Mouse (Mus musculus) neural tube, embryonic 11.5 days (tissue): ENCODE measurements around the gene Ppp1r18. TPM values are rescaled to one million over a fixed set of nuclear protein-coding genes. Genes with fewer than 3 reads are reported as not detected.

Experiments
- ATAC-seq: fragments of 200-750 bp; cut with Nextera tagmentation; 2 replicates; pipeline ENCODE4 v1.8.0; 2017; ENCODE audit warnings: moderate number of reproducible peaks, mild to moderate bottlenecking, moderate TSS enrichment, moderate library complexity; ENCODE audit not compliant: insufficient read depth, low FRiP score, low TSS enrichment
- DNase-seq: peaks from one replicate; pipeline ENCODE4 v3.0.0-alpha.2; 2015; ENCODE audit warnings: low spot score
- H3K27ac ChIP-seq: fragments of 300-500 bp; sonication (generic); 2 replicates; pipeline ENCODE4 v1.5.1; 2014; ENCODE audit warnings: low read depth, mild to moderate bottlenecking, low read length
- H3K27me3 ChIP-seq: fragments of 300-500 bp; sonication (generic); 2 replicates; pipeline ENCODE4 v1.6.1; 2014; ENCODE audit warnings: mild to moderate bottlenecking, low read length, mixed read lengths; ENCODE audit not compliant: control insufficient read depth, insufficient read depth
- H3K36me3 ChIP-seq: fragments of 300-500 bp; sonication (generic); 2 replicates; pipeline ENCODE4 v1.6.1; 2014; ENCODE audit warnings: mild to moderate bottlenecking, low read length, moderate library complexity, mixed read lengths; ENCODE audit not compliant: control insufficient read depth, insufficient read depth
- H3K4me1 ChIP-seq: fragments of 300-500 bp; sonication (generic); 2 replicates; pipeline ENCODE4 v1.6.1; 2014; ENCODE audit warnings: low read length, mixed read lengths; ENCODE audit not compliant: control insufficient read depth, insufficient read depth
- H3K4me2 ChIP-seq: fragments of 300-500 bp; sonication (generic); 2 replicates; pipeline ENCODE4 v1.6.1; 2014; ENCODE audit warnings: low read depth, mild to moderate bottlenecking, moderate library complexity
- H3K4me3 ChIP-seq: fragments of 300-500 bp; sonication (generic); 2 replicates; pipeline ENCODE4 v1.5.1; 2014; ENCODE audit warnings: low read depth, low read length
- H3K9ac ChIP-seq: fragments of 300-500 bp; sonication (generic); 2 replicates; pipeline ENCODE4 v1.6.1; 2014; ENCODE audit warnings: mild to moderate bottlenecking, low read length
- H3K9me3 ChIP-seq: fragments of 300-500 bp; sonication (generic); 2 replicates; pipeline ENCODE4 v1.6.1; 2016; ENCODE audit warnings: low read length; ENCODE audit not compliant: control insufficient read depth
- WGBS: fragments of 180-500 bp; shearing (Covaris S2); extraction: QIAGEN DNeasy Blood & Tissue Kit; methylation state at CpG from one replicate; pipeline ENCODE4 v1.1.7; 2014; 5-methylcytosine and 5-hydroxymethylcytosine counted together
- polyA plus RNA-seq: library from polyadenylated mRNA; unstranded; fragments of >200 nt; fragmentation: Nextera tagmentation; extraction: Ambion mirVana; gene quantifications from 2 replicates; pipeline ENCODE4 v1.2.1, GENCODE M21; 2014

Gene Ppp1r18
- polyA plus RNA-seq, 1 experiment from 2014 or later = 39.3 TPM

DNA sequence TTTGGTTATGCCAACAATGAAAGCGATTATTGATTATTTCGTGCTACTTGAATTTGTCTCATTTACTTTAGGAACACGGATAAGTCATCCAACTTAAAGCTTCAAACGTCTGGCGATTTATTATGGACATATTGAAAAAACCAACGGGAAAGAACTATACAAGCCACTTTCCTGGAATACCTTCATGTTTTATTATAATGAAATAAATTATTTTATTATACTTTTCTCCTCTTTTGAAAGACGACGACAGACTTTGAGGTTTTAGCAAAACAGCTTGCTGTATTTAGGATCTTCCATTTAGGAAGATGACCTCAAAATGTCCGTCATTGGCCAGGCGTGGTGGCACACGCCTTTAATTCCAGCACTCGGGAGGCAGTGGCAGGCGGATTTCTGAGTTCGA is 24.8 kb upstream of the Ppp1r18 start:
- Histone ChIP-seq H3K4me3 (peak overlapping the region; percentile 63), H3K9ac (no peak overlapping the region), H3K36me3 (peaks cover 11% of the 10 kb centered on the region), H3K27me3 (no peaks in the 10 kb centered on the region), H3K27ac (no peak overlapping the region), H3K9me3 (no peaks in the 10 kb centered on the region), H3K4me2 (peak overlapping the region; percentile 34), H3K4me1 (peaks cover 9% of the 10 kb centered on the region)
- ATAC-seq = no peak
- WGBS = 59% methylated on average over 14 of the region's 14 CpGs
- DNase-seq = no peak

GRCm38 (mm10) chr17:35841076-35841950 is 24.1 kb upstream of the Ppp1r18 start, which contains the start of gene Mdc1:
Mdc1 (plus strand) TSS chr17:35841515.
- Histone ChIP-seq H3K36me3 (0 out of 2 replicates have a peak, but pooled peaks cover 7% of the 10 kb centered on the region), H3K4me1 (peaks cover 4% of the 10 kb centered on the region; the same call in 1 of the 2 replicates), H3K9ac (peak within 1 kb of the TSS; percentile 71), H3K4me2 (peak within 1 kb of the TSS; percentile 70), H3K27me3 (no peaks in the 10 kb centered on the region), H3K4me3 (peak within 1 kb of the TSS; percentile 63), H3K9me3 (no peaks in the 10 kb centered on the region), H3K27ac (peak within 1 kb of the TSS; percentile 68; the same call in 1 of the 2 replicates)
- peak; percentile 88 for ATAC-seq
- DNase-seq = peak; percentile 99
- under 1% methylated on average over 59 of the region's 59 CpGs for WGBS

- 20% methylated on average over 11 of the region's 11 CpGs for WGBS
- Histone ChIP-seq H3K4me3 (peak overlapping the region; percentile 63), H3K4me2 (peak overlapping the region; percentile 70), H3K27ac (peak overlapping the region; percentile 68; the same call in 1 of the 2 replicates), H3K27me3 (no peaks in the 10 kb centered on the region), H3K36me3 (peaks cover 6% of the 10 kb centered on the region; the same call in 1 of the 2 replicates), H3K4me1 (peaks cover 4% of the 10 kb centered on the region; the same call in 1 of the 2 replicates), H3K9me3 (no peaks in the 10 kb centered on the region), H3K9ac (peak overlapping the region; percentile 71)
- no peak for ATAC-seq
- no peak for DNase-seq
Measured at GRCm38 (mm10) chr17:35842006-35842405, 23.4 kb upstream of the Ppp1r18 start.

- 93% methylated on average over 3 of the region's 3 CpGs for whole genome bisulfite sequencing
- H3K9me3 ChIP-seq = no peaks in the 10 kb centered on the region
- H3K36me3 ChIP-seq = peaks cover 14% of the 10 kb centered on the region
- ATAC-seq (no peak), DNase-seq (no peak)
- H3K4me3 ChIP-seq = no peak overlapping the region
- no peak overlapping the region for H3K27ac ChIP-seq
- no peak overlapping the region for H3K4me2 ChIP-seq
- peaks cover 4% of the 10 kb centered on the region; the same call in 1 of the 2 replicates for H3K4me1 ChIP-seq
- H3K27me3 ChIP-seq = no peaks in the 10 kb centered on the region
- no peak overlapping the region for H3K9ac ChIP-seq
Measured at GRCm38 (mm10) chr17:35843514-35843913, 21.9 kb upstream of the Ppp1r18 start.

- no peak for ATAC-seq
- H3K9ac ChIP-seq = no peak overlapping the region
- H3K27me3 ChIP-seq = no peaks in the 10 kb centered on the region
- H3K9me3 ChIP-seq = no peaks in the 10 kb centered on the region
- no peaks in the 10 kb centered on the region for H3K4me1 ChIP-seq
- H3K4me3 ChIP-seq = no peak overlapping the region
- peaks cover 29% of the 10 kb centered on the region for H3K36me3 ChIP-seq
- H3K4me2 ChIP-seq = no peak overlapping the region
- peak; percentile 13 for DNase-seq
- H3K27ac ChIP-seq = no peak overlapping the region
- WGBS = 75% methylated on average over 1 of the region's 1 CpGs
Measured at GRCm38 (mm10) chr17:35848112-35848511, 17.3 kb upstream of the Ppp1r18 start.

DNA sequence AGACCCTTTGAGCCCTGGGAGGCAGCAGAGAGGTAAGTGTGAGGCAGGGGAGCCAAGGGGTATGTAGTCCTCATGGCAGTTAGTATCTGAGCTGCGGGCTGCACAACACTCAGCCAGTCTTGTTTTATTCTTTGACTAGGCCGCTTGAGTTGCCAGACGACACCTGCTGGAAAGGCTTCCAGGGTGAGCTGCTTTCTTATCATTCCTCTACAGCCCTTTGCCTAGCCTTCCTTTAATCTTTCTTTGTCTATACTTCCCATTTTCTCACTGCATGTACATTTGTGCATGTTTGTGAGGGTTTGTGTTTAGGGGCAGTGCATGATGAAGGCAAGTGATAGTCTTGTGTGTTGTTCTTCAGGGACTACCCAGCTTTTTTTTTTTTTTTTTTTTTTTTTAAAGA is 14.4 kb upstream of the Ppp1r18 start:
- Histone ChIP-seq H3K9ac (no peak overlapping the region), H3K4me3 (no peak overlapping the region), H3K27ac (no peak overlapping the region), H3K36me3 (peaks cover 29% of the 10 kb centered on the region), H3K27me3 (no peaks in the 10 kb centered on the region), H3K4me1 (no peaks in the 10 kb centered on the region), H3K4me2 (no peak overlapping the region), H3K9me3 (no peaks in the 10 kb centered on the region)
- DNase-seq = no peak
- WGBS = 87% methylated on average over 3 of the region's 3 CpGs
- no peak for ATAC-seq

DNA sequence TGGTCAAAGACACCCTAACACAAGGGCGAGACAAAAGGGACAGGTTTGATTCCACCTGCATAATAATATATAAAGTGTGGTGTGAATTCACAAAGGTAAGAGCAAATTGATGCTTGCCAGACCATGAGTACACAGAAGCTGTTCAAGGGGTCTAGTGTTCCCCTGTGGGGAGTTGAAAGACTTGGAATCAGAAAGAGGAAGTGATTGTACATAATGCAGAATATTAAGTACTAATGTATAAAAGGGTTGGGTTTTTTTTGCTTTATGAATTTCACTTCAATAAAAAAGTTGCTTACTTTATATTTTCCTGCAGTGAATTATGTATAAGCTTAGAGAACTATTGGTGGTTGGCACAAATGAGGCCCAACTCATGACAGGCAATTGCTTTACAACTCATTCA is 6.0 kb upstream of the Ppp1r18 start:
- Histone ChIP-seq H3K4me3 (no peak overlapping the region), H3K27ac (no peak overlapping the region), H3K4me1 (no peaks in the 10 kb centered on the region), H3K36me3 (0 out of 2 replicates have a peak, but pooled peaks cover 3% of the 10 kb centered on the region), H3K4me2 (no peak overlapping the region), H3K9me3 (no peaks in the 10 kb centered on the region), H3K27me3 (no peaks in the 10 kb centered on the region), H3K9ac (no peak overlapping the region)
- ATAC-seq (no peak), DNase-seq (no peak)
- 87% methylated on average over 1 of the region's 1 CpGs for WGBS

DNA sequence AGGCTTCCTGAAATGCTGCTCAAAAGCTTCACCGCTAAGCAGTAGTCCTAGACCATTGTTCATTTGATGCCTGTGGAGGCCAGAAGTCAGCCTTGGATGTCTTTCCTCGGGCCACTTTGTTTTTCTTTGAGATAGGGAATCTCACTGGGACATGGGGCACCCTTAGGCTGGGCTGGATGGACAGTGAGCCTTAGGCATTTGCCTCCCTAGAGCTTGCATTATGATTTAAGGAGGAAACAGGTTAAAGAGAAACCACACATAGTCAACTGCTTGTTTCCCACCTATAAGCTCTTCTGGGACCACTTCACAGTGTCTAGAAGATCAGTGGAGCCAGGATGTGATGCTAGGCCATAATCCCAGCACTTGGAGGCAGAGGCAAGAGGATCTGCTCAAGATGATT is 5.6 kb upstream of the Ppp1r18 start:
- no peak overlapping the region for H3K4me3 ChIP-seq
- DNase-seq (peak; percentile 6), ATAC-seq (no peak)
- H3K4me1 ChIP-seq = no peaks in the 10 kb centered on the region
- H3K27ac ChIP-seq = no peak overlapping the region
- no peak overlapping the region for H3K9ac ChIP-seq
- H3K36me3 ChIP-seq = 0 out of 2 replicates have a peak, but pooled peaks cover 3% of the 10 kb centered on the region
- H3K9me3 ChIP-seq = no peaks in the 10 kb centered on the region
- 69% methylated on average over 2 of the region's 2 CpGs for WGBS
- H3K27me3 ChIP-seq = no peaks in the 10 kb centered on the region
- H3K4me2 ChIP-seq = no peak overlapping the region
